Mouse (Mus musculus) cerebellum, postnatal 14 days (tissue): ENCODE measurements around the gene Bicc1.

ENCODE experiments used
- DNase-seq, 2 experiments: peaks; one replicate each; pipeline ENCODE4 v3.0.0; 2021; ENCODE audit warnings: mixed read lengths in 2 of 2

Bicc1 gene

DNA sequence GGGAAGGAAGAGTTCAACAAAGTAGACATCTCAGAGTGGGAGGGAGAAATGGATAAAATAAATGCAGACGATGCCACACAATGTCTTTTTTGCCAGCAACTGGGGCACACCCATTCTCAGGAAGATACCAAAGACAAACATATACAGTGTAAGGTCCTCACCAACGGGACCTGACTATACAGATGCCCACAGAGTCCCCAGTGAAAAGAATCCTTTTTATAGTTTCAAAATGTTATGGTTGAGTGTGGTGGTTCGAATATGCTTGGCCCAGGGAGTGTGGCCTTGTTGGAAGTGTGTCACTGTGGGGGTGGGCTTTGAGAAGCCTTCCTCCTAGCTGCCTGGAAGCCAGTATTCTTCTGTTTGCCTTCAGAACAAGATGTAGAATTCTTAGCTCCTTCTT, 223.5 kb downstream of the Bicc1 start:
- no peak for DNase-seq

- DNase-seq, result no peak
These were observed 233.4 kb downstream of the Bicc1 start for GRCm38 (mm10) chr10:70926126-70926525.

DNA sequence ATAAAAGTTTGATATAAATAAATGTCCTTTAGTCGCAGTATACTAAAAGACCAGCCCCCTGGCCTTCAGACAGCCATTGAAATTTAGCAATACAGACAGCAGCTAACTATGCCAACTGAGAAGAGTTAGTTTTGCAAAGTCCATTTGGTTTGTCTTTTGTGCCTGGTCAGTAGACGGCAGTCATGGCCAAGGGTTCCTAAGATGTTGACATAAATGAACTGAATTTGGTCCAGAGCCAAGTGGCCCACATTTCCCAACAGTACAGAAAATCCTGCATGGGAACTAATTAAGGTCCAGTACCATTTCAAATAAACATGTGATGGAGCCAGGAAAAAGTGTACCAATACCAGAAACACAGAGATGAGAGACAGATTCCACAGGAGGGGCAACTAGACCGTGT, 235.2 kb downstream of the Bicc1 start:
- no peak for DNase-seq

DNA sequence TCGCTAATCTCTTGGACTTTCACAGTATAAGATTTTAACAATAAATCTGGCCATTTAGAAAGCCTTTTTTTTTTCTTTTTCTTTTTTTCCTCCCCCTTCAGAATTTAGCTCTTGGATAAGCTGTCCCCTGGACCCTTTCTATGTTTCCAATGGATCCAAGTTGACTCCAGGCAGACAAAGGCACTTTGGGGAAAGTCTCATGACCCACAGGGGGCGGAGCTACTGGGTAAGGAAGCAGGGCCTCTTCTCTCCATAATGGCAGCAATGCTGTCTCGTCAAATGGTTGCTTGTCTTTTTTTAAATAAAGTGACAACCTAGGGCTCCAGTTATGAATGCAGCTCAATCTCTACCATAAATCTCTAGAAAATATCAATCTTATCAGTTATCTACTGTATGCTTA, 235.6 kb downstream of the Bicc1 start:
- no peak for DNase-seq

GRCm38 (mm10) chr10:70921481-70921880, 238.0 kb downstream of the Bicc1 start:
- no peak for DNase-seq

DNA sequence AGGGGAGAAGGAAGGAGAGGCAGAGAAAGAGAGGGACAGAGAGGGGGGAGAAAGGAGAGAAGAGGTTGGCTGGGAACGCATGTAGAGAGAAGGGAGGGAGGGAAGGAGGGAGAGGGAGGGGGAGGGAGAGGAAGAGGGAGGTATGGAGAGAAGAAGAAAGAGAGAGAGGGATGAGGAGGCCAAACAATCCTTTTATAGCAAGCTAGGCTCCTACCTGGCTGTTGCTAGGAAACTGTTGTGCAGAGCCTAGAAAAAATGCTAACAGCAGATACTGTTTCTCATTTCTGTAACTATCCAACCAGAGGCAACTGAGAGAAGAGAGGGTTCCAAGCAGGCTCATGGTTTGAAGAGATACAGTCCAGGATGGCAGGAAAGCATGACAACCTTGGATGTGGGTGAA, 239.6 kb downstream of the Bicc1 start:
- no peak for DNase-seq

DNA sequence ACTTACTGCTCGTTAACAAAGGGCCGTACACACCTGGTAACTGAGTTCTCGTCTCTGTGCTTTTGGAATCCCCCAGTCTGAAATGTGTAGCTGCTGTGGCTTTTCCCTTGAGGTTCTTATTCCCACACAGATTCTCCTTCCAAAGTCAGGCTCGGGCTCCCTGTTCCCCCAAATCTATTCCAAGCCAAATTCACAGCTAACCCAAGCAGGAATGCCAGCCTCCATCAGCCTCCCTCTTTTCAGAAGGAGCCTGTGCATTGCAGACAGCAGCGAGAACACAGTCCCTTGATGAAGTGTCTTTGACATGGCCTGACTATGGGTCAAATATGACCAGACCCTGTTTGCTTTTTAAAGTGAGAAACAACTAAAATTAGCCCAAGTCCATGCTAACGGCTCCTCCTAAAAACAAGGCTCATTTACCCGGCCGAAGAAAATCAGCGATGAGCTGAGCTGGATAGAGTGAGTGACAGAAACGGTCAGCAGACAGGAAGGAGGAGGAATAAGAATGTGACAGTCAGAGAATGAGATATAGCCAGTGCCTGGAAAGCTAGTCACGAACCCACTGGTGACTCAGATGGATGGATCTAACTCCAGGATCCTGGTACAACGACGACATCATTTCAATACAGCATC, 240.4 kb downstream of the Bicc1 start:
- no peak for DNase-seq

DNA sequence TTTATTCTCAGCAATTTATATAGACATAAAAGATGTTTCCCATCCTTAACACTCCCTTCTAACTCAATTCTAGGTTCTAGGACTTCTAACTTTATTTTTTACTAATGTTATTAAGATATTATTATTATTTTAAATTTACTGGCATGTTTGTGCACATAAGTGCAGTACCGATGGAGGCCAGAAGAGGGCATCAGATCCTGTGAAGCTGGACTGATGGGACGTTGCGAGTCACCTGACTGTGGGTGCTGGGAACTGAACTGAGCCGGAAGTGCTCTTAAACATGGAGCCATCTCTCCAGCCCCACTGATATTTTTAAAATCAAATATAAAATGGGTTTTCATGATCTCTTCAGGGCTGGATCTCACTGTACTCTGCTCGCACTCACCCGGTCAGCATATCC, 242.8 kb downstream of the Bicc1 start:
- peak in 1 of 2 experiments; percentile 18 for DNase-seq

- no peak for DNase-seq
These were observed 244.4 kb downstream of the Bicc1 start for GRCm38 (mm10) chr10:70915096-70915495.

DNA sequence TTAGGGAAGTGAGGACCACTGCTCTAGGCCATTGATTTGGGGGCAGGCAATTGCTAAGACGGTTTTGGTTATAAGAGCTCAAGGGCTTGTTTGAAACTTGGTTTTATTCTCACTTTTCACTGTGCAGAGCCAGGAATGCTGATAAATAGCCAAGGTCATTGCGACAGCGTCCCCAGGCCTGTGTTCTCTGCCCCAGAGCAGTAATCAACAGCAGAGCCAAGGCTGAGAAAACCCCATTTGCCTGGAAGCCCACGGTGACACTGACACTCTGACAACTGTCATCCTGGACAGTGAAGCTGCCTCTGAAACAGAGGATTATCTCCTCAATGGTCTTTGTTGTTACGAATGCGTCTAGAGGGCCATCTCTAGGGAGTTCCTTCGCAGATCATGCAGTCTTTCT, 255.6 kb downstream of the Bicc1 start:
- no peak for DNase-seq

- DNase-seq, result no peak
These were observed 256.6 kb downstream of the Bicc1 start for GRCm38 (mm10) chr10:70902751-70903485.

DNA sequence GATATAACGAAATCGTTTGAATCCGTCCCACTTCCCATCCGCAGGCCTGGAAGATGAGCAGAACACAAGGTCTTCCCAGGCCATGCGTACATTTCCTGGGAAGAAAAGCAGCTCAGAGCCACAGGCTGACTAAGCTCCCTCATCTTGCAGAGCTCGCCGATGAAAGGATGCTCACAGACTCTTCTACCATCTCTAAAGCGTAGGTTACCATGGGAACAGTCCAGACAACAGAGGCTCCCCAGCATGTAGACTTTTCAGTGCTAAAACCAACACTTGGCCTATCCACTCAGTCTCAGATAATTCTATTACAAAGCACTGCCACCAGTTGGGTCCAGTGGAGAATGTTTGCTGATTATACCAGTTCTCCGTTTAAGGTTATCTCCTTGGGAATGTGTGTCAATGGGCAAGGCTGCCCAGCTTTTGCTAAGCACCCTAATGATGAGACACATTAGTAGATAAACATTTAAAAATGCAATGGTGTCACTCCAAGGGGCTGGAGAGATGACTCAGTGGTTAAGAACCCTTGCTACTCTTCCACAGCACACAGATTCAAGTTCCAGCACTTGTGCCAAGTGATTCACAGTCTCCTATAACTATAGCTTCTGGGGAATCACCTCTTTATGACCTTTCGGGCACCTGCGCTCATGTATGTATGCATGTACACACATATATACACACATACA, 258.2 kb downstream of the Bicc1 start:
- DNase-seq, result no peak

DNA sequence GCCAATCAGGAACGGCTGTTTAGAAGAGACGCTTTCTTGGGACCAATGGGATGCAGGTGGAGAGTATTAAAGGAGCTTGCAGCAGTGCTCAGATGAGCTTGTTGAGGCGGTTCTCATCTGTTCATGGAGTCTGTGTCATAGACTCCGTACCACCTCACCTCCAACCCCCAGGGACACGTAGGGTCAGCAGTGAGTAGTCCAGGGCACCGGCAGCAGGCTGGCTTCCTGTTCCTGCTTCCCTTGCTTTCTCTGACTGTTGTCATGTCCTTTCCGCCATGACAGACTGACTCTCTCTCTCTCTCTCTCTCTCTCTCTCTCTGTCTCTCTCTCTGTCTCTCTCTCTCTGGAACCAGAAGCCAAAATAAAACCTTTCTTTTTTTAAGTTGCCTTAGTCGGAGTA, 263.6 kb downstream of the Bicc1 start:
- DNase-seq, result no peak

GRCm38 (mm10) chr10:70878046-70878445, 281.5 kb downstream of the Bicc1 start:
- DNase-seq, result no peak

- no peak for DNase-seq
These were observed 281.9 kb downstream of the Bicc1 start for GRCm38 (mm10) chr10:70877631-70878030.

DNA sequence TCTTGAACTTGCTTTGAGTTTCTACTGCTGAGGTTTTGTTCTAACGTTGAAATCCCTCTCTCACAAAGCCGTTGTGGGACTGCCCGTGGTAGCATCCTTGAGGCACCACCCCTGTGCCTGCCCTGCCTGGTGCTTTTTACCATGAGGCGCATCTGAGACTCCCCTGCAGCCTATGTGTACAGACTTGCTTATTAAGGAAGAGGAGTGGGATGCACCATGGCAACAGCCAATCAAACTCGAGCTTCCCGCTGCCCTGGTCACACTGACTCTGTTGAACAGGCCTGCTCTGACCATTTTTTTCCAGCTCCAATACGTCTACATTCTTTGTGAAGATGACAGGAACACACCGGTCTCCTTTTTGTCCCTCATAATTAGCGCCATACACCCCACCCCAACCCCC, 283.0 kb downstream of the Bicc1 start:
- DNase-seq, result no peak

DNA sequence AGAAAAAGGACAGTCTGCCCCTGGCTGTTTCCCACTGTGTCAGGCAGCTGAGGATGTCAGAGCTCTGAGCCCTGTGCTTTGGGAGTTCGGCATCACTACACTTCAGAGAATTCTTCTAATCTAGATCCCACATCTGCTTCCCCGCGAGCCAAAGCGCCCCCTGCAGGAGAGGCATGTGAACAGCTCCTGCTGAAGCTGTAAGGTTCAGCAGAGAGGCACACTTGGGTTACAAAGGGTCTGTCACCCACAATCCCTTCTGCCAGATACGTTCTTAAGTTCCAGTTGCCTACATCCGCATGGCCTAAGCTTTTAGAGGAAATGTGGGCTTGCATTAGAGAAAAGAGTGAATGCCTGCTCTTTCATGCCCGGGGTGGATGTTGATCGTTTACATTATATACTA, 283.4 kb downstream of the Bicc1 start:
- DNase-seq, result peak in 1 of 2 experiments; percentile 29

DNA sequence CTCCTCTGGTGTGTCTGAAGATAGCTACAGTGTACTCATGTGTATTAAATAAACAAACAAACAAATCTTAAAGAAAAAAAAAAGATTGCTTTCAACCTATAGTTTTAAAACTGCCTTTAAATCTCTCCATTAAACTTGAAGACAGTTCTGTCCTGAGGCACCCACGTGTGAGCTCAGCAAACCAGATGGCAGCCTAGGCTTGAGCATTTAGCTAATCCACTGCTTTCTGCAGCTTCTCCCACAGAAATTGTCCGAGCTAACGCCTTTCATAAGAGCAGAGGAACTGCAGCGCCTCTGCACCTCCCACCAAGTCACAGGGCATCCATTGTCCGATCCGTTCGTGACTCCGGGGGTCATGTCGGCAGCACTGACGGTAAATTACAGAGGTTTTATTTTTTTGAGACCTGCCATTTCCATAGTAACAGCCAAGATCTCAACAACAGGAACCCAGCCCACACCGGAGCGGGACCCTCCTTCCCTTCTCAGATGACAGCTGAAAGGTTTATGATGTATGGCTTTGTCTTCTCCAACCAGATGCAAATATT, 284.4 kb downstream of the Bicc1 start:
- DNase-seq, result no peak
